Mouse (Mus musculus) left cerebral cortex, adult 2 months (tissue): ENCODE measurements around the gene Racgap1. TPM values are rescaled to one million over a fixed set of nuclear protein-coding genes. Genes with fewer than 3 reads are reported as not detected.

Experiments
- DNase-seq, 2 experiments: peaks; one replicate each; pipeline ENCODE4 v3.0.0; 2021 to 2022; ENCODE audit warnings: low spot score in 2 of 2, mixed read lengths in 1 of 2; ENCODE audit errors: extremely low spot score in 1 of 2
- H3K27ac ChIP-seq: fragments of 200-600 bp; 2 replicates; pipeline ENCODE4 v1.8.1; 2022
- H3K4me3 ChIP-seq: fragments of 200-600 bp; 2 replicates; pipeline ENCODE4 v1.8.1; 2022
- CTCF ChIP-seq: fragments of 200-600 bp; IDR thresholded peaks from 2 replicates; pipeline ENCODE4 v1.8.1; 2022; ENCODE audit warnings: antibody characterized with exemption, mild to moderate bottlenecking, moderate library complexity
- intact Hi-C: fragments of 180-260 bp; cut with DNase I; formaldehyde crosslinking; loops from one replicate; pipeline ENCODE4 v1.15.1; 2025
- total RNA-seq, 2 experiments: library from RNA; stranded (reverse); gene quantifications; 2 replicates each; pipeline ENCODE4 v1.2.3; 2021

Gene Racgap1
- total RNA-seq, 2 experiments from 2014 or later = 8.0 to 10.6 TPM

- H3K4me3 ChIP-seq = no peak overlapping the region
- intact Hi-C loops = no loop called here
- no peak overlapping the region for H3K27ac ChIP-seq
- no peak for TF ChIP-seq CTCF
- no peak for DNase-seq
Measured at GRCm38 (mm10) chr15:99644776-99645175, 6.7 kb downstream of the Racgap1 start.

- no peak overlapping the region for H3K27ac ChIP-seq
- TF ChIP-seq CTCF = no peak
- intact Hi-C loops = no loop called here
- DNase-seq = no peak
- H3K4me3 ChIP-seq = no peak overlapping the region
Measured at GRCm38 (mm10) chr15:99643832-99644231, 7.6 kb downstream of the Racgap1 start.

- Histone ChIP-seq H3K27ac (no peak overlapping the region), H3K4me3 (no peak overlapping the region)
- DNase-seq = no peak
- TF ChIP-seq CTCF = no peak
- intact Hi-C loops = no loop called here
Measured at GRCm38 (mm10) chr15:99642622-99643021, 8.8 kb downstream of the Racgap1 start.

DNA sequence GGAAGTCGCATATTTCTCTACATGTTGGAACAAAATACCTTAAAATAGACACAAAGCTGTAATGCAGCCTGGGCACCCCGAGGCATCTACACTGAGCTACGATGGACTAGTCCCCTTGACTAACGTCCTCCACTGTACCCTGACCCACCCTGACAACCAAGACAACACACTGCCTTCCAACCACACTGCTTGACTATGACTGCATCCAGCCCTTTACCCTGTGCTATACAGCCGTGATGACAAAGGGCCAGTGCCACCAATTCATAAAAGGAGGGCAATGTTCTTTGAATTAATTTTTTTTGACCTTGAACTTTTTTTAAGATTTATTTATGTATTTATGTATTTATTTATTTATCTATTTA lies 13.4 kb downstream of the Racgap1 start:
- Histone ChIP-seq H3K4me3 (no peak overlapping the region), H3K27ac (no peak overlapping the region)
- intact Hi-C loops = no loop called here
- TF ChIP-seq CTCF = no peak
- no peak for DNase-seq

GRCm38 (mm10) chr15:99637405-99638123 lies 13.9 kb downstream of the Racgap1 start:
- intact Hi-C loops = no loop called here
- Histone ChIP-seq H3K4me3 (no peak overlapping the region), H3K27ac (no peak overlapping the region)
- no peak for DNase-seq
- no peak for TF ChIP-seq CTCF

DNA sequence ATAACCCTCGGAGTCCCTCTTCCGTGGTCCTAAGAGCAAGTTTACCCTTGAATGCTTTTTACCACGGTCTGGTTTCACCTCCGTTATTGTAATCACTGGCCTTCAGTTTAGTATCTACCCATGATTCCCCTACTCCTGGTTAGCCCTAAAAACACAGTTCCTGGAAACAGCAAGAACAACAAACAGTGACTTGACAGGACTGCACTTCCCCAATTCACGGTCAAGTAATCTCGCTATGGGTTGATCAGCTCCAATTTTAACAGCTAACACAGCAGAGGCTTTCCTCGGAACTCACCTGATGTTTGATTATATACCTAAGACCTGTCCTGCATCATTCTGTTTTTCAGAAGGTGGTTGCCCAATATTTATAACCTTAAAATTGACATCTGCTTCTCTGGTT lies 16.8 kb downstream of the Racgap1 start:
- Histone ChIP-seq H3K4me3 (no peak overlapping the region), H3K27ac (no peak overlapping the region)
- no peak for TF ChIP-seq CTCF
- intact Hi-C loops = no loop called here
- no peak for DNase-seq

- DNase-seq = no peak
- Histone ChIP-seq H3K27ac (no peak overlapping the region), H3K4me3 (no peak overlapping the region)
- intact Hi-C loops = no loop called here
- TF ChIP-seq CTCF = peak; percentile 36
Measured at GRCm38 (mm10) chr15:99631618-99632017, 19.8 kb downstream of the Racgap1 start.

DNA sequence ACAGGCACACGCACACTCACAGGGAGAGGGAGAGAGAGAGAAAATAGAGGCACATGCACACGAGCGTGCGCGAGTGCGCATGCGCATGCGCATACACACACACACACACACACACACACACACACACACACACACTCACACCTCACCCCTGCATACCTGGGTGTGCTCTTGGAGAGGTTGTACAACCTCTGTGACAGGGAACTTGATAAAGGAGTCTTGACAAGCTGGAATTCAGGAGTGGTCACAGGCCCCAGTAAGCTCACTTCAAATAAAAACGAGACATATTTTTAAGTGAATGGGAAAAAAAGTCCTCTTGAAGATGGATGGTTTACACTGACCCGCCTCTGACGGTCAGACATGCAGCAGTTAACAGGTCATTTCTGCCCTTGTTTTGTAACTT lies 29.4 kb downstream of the Racgap1 start:
- DNase-seq = no peak
- intact Hi-C loops = no loop called here
- TF ChIP-seq CTCF = no peak

DNA sequence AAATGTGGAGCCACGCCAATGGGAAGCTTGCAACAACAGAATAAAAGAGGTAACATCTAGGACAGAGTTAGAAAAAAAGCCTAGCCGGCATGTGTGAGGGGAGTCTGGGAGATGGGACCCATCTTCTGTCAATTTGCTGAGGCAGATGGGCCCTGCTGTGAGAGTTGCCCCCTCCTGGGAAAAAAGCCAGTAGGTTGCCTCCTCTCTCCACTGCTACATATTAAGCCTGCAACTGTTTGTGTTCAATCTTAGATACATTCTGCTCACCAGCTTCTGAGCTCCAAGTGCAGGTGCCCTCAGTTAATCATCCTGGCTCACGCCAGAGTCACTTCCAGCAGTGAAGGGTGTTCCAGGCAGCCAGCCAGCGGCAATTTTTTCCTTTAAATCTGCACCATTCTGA lies 31.6 kb downstream of the Racgap1 start:
- Histone ChIP-seq H3K27ac (no peak overlapping the region), H3K4me3 (no peak overlapping the region)
- intact Hi-C loops = no loop called here
- TF ChIP-seq CTCF = no peak
- DNase-seq = no peak

More for the DNA sequence above, 29.4 kb downstream of the Racgap1 start:
- Histone ChIP-seq H3K27ac (no peak overlapping the region), H3K4me3 (no peak overlapping the region)

GRCm38 (mm10) chr15:99618595-99618994 lies 32.9 kb downstream of the Racgap1 start:
- no peak for DNase-seq
- Histone ChIP-seq H3K27ac (no peak overlapping the region), H3K4me3 (no peak overlapping the region)
- intact Hi-C loops = no loop called here
- no peak for TF ChIP-seq CTCF

- Histone ChIP-seq H3K27ac (no peak overlapping the region), H3K4me3 (no peak overlapping the region)
- TF ChIP-seq CTCF = no peak
- DNase-seq = no peak
- intact Hi-C loops = no loop called here
Measured at GRCm38 (mm10) chr15:99615246-99615645, 36.2 kb downstream of the Racgap1 start.

GRCm38 (mm10) chr15:99614753-99615152 lies 36.7 kb downstream of the Racgap1 start:
- TF ChIP-seq CTCF = no peak
- DNase-seq = no peak
- H3K27ac ChIP-seq = no peak overlapping the region
- intact Hi-C loops = no loop called here
- H3K4me3 ChIP-seq = no peak overlapping the region

GRCm38 (mm10) chr15:99614273-99614672 lies 37.2 kb downstream of the Racgap1 start:
- Histone ChIP-seq H3K4me3 (no peak overlapping the region), H3K27ac (no peak overlapping the region)
- intact Hi-C loops = no loop called here
- TF ChIP-seq CTCF = no peak
- DNase-seq = no peak

DNA sequence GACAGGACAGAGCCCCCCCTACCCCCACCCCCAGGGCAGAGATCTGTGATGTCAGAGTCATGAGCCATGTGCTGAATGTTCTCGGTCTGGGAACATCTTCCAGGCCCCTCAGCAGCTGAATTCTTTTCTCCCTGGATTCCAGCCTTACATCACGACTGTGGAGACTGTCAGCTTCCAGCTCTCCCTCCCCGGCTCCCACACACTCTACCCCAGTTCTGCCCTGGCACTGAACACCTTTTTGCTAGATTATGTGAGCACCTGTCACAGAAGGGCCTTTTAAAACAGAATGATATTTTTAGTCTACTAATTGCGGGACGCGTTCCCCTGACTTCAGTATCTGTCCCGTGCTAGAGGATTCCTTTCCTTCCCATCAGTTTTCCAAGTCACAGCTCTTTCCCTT lies 39.9 kb downstream of the Racgap1 start:
- intact Hi-C loops = no loop called here
- no peak for DNase-seq
- no peak overlapping the region for H3K4me3 ChIP-seq
- H3K27ac ChIP-seq = peak overlapping the region; percentile 15; the same call in 1 of the 2 replicates
- no peak for TF ChIP-seq CTCF
